Mouse (Mus musculus) gastrocnemius, postnatal 10 days (tissue): ENCODE measurements around the gene Fkbp10. TPM values are rescaled to one million over a fixed set of nuclear protein-coding genes. Genes with fewer than 3 reads are reported as not detected.

ENCODE experiments used
- DNase-seq: peaks from one replicate; pipeline ENCODE4 v3.0.0; 2021; ENCODE audit warnings: mixed read lengths
- total RNA-seq, 2 experiments: library from RNA; stranded (reverse); gene quantifications; 2 replicates each; pipeline ENCODE4 v1.2.3; 2021

The Fkbp10 gene
- total RNA-seq, 2 experiments from 2014 or later = 46.6 to 65.6 TPM

GRCm38 (mm10) chr11:100411736-100412135, 3.8 kb upstream of the Fkbp10 start:
- DNase-seq = no peak

GRCm38 (mm10) chr11:100413541-100413940, 2.0 kb upstream of the Fkbp10 start:
- no peak for DNase-seq

GRCm38 (mm10) chr11:100414021-100414913, 1.2 kb upstream of the Fkbp10 start, which contains the start of gene P3h4:
Gene P3h4 (minus strand): TSS chr11:100414836.
- peak; percentile 83 for DNase-seq

- DNase-seq = no peak
Measured at GRCm38 (mm10) chr11:100421537-100421936, 6.0 kb downstream of the Fkbp10 start.

- DNase-seq = no peak
Measured at GRCm38 (mm10) chr11:100423836-100424235, 8.3 kb downstream of the Fkbp10 start.

- DNase-seq = peak; percentile 75
Measured at GRCm38 (mm10) chr11:100425851-100426250, 10.4 kb downstream of the Fkbp10 start.

- DNase-seq = no peak
Measured at GRCm38 (mm10) chr11:100426820-100427219, 11.3 kb downstream of the Fkbp10 start.

GRCm38 (mm10) chr11:100428612-100429199, 13.2 kb downstream of the Fkbp10 start:
- DNase-seq = no peak

- DNase-seq = no peak
Measured at GRCm38 (mm10) chr11:100430052-100430451, 14.6 kb downstream of the Fkbp10 start.

GRCm38 (mm10) chr11:100432002-100432401, 16.5 kb downstream of the Fkbp10 start:
- DNase-seq = no peak

GRCm38 (mm10) chr11:100435678-100436246, 20.3 kb downstream of the Fkbp10 start:
- DNase-seq = no peak

GRCm38 (mm10) chr11:100437901-100438300, 22.4 kb downstream of the Fkbp10 start:
- DNase-seq = no peak

GRCm38 (mm10) chr11:100440691-100441522, 25.4 kb downstream of the Fkbp10 start:
- DNase-seq = peak; percentile 86

GRCm38 (mm10) chr11:100441797-100442196, 26.3 kb downstream of the Fkbp10 start, which contains the start of the genes Nt5c3b and Klhl10:
Gene Nt5c3b (minus strand): TSS chr11:100441808.
Gene Klhl10 (plus strand): TSS chr11:100441917.
- no peak for DNase-seq

- DNase-seq = no peak
Measured at GRCm38 (mm10) chr11:100442625-100443024, 27.1 kb downstream of the Fkbp10 start.

GRCm38 (mm10) chr11:100457247-100457646, 41.8 kb downstream of the Fkbp10 start:
- DNase-seq = no peak

GRCm38 (mm10) chr11:100457711-100458110, 42.2 kb downstream of the Fkbp10 start:
- no peak for DNase-seq

GRCm38 (mm10) chr11:100462699-100463098, 47.2 kb downstream of the Fkbp10 start:
- no peak for DNase-seq

GRCm38 (mm10) chr11:100465229-100465792, 49.8 kb downstream of the Fkbp10 start:
- no peak for DNase-seq

- no peak for DNase-seq
Measured at GRCm38 (mm10) chr11:100465833-100466232, 50.3 kb downstream of the Fkbp10 start.

GRCm38 (mm10) chr11:100471352-100472196, 56.1 kb downstream of the Fkbp10 start:
- no peak for DNase-seq
